Mouse (Mus musculus) embryonic facial prominence, embryonic 12.5 days (tissue): ENCODE measurements around the gene Gnat2. TPM values are rescaled to one million over a fixed set of nuclear protein-coding genes. Genes with fewer than 3 reads are reported as not detected.

Source experiments
- ATAC-seq: fragments of 200-750 bp; cut with Nextera tagmentation; 2 replicates; pipeline ENCODE4 v1.8.0; 2017; ENCODE audit not compliant: insufficient number of reproducible peaks, insufficient read depth, low FRiP score, low TSS enrichment
- H3K27ac ChIP-seq: fragments of 300-500 bp; sonication (generic); 2 replicates; pipeline ENCODE4 v1.5.1; 2016; ENCODE audit warnings: mild to moderate bottlenecking
- H3K27me3 ChIP-seq: fragments of 300-500 bp; sonication (generic); 2 replicates; pipeline ENCODE4 v1.6.1; 2016; ENCODE audit warnings: mild to moderate bottlenecking, moderate library complexity
- H3K36me3 ChIP-seq: fragments of 300-500 bp; sonication (generic); 2 replicates; pipeline ENCODE4 v1.6.1; 2016; ENCODE audit warnings: mild to moderate bottlenecking
- H3K4me1 ChIP-seq: fragments of 300-500 bp; sonication (generic); 2 replicates; pipeline ENCODE4 v1.6.1; 2016
- H3K4me2 ChIP-seq: fragments of 300-500 bp; sonication (generic); replicated peaks from 2 replicates; pipeline ENCODE4 v1.6.1; 2016; ENCODE audit warnings: mild to moderate bottlenecking, moderate library complexity
- H3K4me3 ChIP-seq: fragments of 300-500 bp; sonication (generic); 2 replicates; pipeline ENCODE4 v1.5.1; 2016; ENCODE audit warnings: mild to moderate bottlenecking
- H3K9ac ChIP-seq: fragments of 300-500 bp; sonication (generic); 2 replicates; pipeline ENCODE4 v1.6.1; 2016; ENCODE audit warnings: mild to moderate bottlenecking, moderate library complexity
- H3K9me3 ChIP-seq: fragments of 300-500 bp; sonication (generic); 2 replicates; pipeline ENCODE4 v1.6.1; 2016; ENCODE audit warnings: mild to moderate bottlenecking, moderate library complexity
- WGBS: fragments of 180-500 bp; shearing (Covaris S2); methylation state at CpG from one replicate; pipeline ENCODE4 v1.1.7; 2016; 5-methylcytosine and 5-hydroxymethylcytosine counted together
- polyA plus RNA-seq: library from polyadenylated mRNA; unstranded; fragments of >200 nt; fragmentation: Nextera tagmentation; extraction: Ambion mirVana; gene quantifications from 2 replicates; pipeline ENCODE4 v1.2.1, GENCODE M21; 2016

Gene Gnat2
- polyA plus RNA-seq, 1 experiment from 2014 or later: 0.47 TPM

DNA sequence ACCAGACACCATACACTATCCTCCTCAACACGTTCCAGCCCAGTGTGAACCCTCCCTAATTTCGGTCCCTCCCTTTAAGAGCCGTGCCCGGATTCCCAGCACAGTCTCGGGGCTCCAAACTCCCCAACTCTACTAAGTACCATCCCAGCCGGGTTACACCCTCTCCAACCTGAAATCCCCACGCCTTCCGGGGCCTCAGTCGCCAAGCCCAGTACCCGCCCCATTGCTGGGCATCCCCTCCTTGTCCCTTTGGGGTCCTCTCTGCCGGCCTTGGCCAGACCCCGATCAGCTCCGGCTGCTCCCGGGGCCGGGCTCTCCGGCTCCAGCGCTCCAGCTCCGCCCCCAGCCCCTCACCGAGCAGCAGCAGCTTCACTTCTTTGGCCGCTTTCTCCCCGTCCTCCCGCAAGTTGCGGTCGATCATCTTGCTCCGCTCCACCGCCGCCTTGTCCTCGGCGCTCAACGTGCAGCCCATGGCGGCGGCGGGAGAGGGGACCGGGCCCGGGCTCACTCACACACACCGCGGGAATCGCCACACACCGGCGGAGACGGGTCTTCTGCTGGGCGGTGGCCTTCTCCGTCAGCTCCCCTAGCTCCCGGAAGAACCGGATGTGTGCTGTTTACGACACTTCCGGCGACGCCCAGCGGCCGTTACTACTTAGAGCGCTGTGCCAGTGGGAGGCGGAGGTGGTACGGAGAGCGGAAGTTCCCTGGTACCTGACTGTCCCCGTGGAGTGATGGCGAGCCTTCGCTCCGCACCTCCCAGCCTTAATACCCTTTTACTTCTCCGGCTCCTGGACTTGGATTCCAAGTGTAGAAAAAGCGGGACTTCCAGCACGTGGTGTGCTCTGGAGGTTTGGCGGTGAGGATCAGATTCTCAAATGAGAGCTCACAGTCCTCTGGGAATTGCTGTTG is 53.2 kb downstream of the Gnat2 start, which contains the start of gene Gnai3:
Gnai3 (minus strand) TSS at position 613 of the 912 bp plus-strand sequence.
- Histone ChIP-seq H3K4me2 (peak within 1 kb of the TSS; percentile 58), H3K4me3 (peak within 1 kb of the TSS; percentile 86), H3K9me3 (no peaks in the 10 kb centered on the region), H3K36me3 (no peaks in the 10 kb centered on the region), H3K27me3 (no peaks in the 10 kb centered on the region), H3K9ac (peak within 1 kb of the TSS; percentile 87), H3K4me1 (peaks cover 8% of the 10 kb centered on the region), H3K27ac (peak within 1 kb of the TSS; percentile 91)
- peak; percentile 93 for ATAC-seq
- WGBS: under 1% methylated on average over 63 of the region's 63 CpGs

- no peaks in the 10 kb centered on the region for H3K9me3 ChIP-seq
- H3K27ac ChIP-seq: no peak overlapping the region
- H3K9ac ChIP-seq: peak overlapping the region; percentile 87; the same call in 1 of the 2 replicates
- H3K4me1 ChIP-seq: peaks cover 8% of the 10 kb centered on the region
- no peaks in the 10 kb centered on the region for H3K36me3 ChIP-seq
- WGBS: 61% methylated on average over 5 of the region's 5 CpGs
- H3K27me3 ChIP-seq: no peaks in the 10 kb centered on the region
- peak overlapping the region; percentile 58 for H3K4me2 ChIP-seq
- peak overlapping the region; percentile 86 for H3K4me3 ChIP-seq
- ATAC-seq: no peak
Observed at GRCm38 (mm10) chr3:108146671-108147070, 54.1 kb downstream of the Gnat2 start.

GRCm38 (mm10) chr3:108147386-108148235 is 55.0 kb downstream of the Gnat2 start:
- Histone ChIP-seq H3K9ac (no peak overlapping the region), H3K9me3 (no peaks in the 10 kb centered on the region), H3K27me3 (no peaks in the 10 kb centered on the region), H3K27ac (no peak overlapping the region), H3K4me2 (no peak overlapping the region), H3K4me1 (peaks cover 8% of the 10 kb centered on the region), H3K36me3 (no peaks in the 10 kb centered on the region), H3K4me3 (no peak overlapping the region)
- ATAC-seq: no peak
- WGBS: 70% methylated on average over 11 of the region's 11 CpGs

Other genes starting within 250 kb of the Gnat2 start
- not detected in 2 replicates for gene Eps8l3, start 215.6 kb upstream of the Gnat2 start, polyA plus RNA-seq
- gene Gstm5, start 197.0 kb upstream of the Gnat2 start, polyA plus RNA-seq: 241 and 255 TPM in 2 replicates
- gene Gstm7, start 161.0 kb upstream of the Gnat2 start, polyA plus RNA-seq: 36.9 and 39.5 TPM in 2 replicates
- gene Gstm6, start 149.0 kb upstream of the Gnat2 start, polyA plus RNA-seq: 10.9 and 12.7 TPM in 2 replicates
- not detected in 2 replicates for gene Gstm3, start 123.5 kb upstream of the Gnat2 start, polyA plus RNA-seq
- 34.3 and 34.9 TPM in 2 replicates for gene Gstm2, start 106.3 kb upstream of the Gnat2 start, polyA plus RNA-seq
- 45.2 and 46.5 TPM in 2 replicates for gene Gstm1, start 74.8 kb upstream of the Gnat2 start, polyA plus RNA-seq
- 14.4 and 16.6 TPM in 2 replicates for gene Gstm4, start 47.9 kb upstream of the Gnat2 start, polyA plus RNA-seq
- gene Ampd2, start 6.1 kb upstream of the Gnat2 start, polyA plus RNA-seq: 48.4 and 50.9 TPM in 2 replicates
- 196 and 207 TPM in 2 replicates for gene Gnai3, start 53.4 kb downstream of the Gnat2 start, polyA plus RNA-seq
- gene Gpr61, start 62.1 kb downstream of the Gnat2 start, polyA plus RNA-seq: 0.36 and 0.43 TPM in 2 replicates
- 7.9 and 8.5 TPM in 2 replicates for gene Amigo1, start 93.5 kb downstream of the Gnat2 start, polyA plus RNA-seq
- gene Cyb561d1, start 108.4 kb downstream of the Gnat2 start, polyA plus RNA-seq: 2.6 and 2.7 TPM in 2 replicates
- gene Atxn7l2, start 118.1 kb downstream of the Gnat2 start, polyA plus RNA-seq: 27.2 and 29.4 TPM in 2 replicates
- 0.85 and 1.1 TPM in 2 replicates for gene Sypl2, start 133.9 kb downstream of the Gnat2 start, polyA plus RNA-seq
- 263 and 288 TPM in 2 replicates for gene Psma5, start 164.1 kb downstream of the Gnat2 start, polyA plus RNA-seq
- 15.8 and 18.2 TPM in 2 replicates for gene Sort1, start 191.3 kb downstream of the Gnat2 start, polyA plus RNA-seq